Mouse (Mus musculus): Measurements from ENCODE around the gene Atp2a2.

GRCm38 (mm10) chr5:122538077-122538476, 36.1 kb upstream of the Atp2a2 start:
- no peak for TF ChIP-seq CTCF (IDR thresholded peaks at IDR 0.05; ENCODE audit: low read depth, low read length)
- TF ChIP-seq POLR2A (IDR thresholded peaks at IDR 0.05; ENCODE audit: extremely low read depth, insufficient read depth, low read length) = no peak

Measured in liver, adult 2 months (tissue).